Mouse (Mus musculus): Measurements from ENCODE around the gene Lmo3.

Lmo3 gene

DNA sequence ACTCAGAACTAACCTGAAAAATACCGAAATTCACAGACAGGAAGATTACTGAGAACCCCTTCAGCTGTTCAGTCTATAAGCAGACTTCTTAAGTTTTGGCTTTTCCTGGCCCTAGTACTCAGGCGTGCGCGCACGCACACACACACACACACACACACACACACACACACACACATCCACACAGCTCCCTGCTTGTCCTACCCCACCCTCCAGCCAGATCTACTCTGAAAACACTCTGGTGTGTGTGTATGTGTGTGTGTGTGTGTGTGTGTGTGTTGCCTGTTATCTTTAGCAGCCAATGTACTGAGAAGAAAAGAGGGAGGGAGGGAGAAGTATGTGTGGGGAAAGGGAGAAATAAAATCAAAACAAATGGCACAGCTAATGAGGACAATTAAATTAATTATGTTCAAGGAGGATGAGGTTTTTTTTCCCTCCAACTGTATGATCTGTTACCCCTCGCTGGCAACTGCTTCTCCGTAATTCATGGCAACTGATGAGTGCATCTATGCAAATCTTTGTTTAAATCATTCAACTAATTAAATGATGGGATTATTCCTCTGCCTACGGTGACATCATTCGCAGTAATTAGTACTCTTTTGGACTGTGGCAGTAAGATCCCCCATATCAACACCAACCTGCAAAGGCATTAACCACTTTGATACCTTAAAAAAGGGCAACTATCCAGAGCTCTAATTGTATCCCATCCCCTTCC lies 157.1 kb downstream of the Lmo3 start:
- DNase-seq (ENCODE audit: low read depth, low spot score): no peak

DNA sequence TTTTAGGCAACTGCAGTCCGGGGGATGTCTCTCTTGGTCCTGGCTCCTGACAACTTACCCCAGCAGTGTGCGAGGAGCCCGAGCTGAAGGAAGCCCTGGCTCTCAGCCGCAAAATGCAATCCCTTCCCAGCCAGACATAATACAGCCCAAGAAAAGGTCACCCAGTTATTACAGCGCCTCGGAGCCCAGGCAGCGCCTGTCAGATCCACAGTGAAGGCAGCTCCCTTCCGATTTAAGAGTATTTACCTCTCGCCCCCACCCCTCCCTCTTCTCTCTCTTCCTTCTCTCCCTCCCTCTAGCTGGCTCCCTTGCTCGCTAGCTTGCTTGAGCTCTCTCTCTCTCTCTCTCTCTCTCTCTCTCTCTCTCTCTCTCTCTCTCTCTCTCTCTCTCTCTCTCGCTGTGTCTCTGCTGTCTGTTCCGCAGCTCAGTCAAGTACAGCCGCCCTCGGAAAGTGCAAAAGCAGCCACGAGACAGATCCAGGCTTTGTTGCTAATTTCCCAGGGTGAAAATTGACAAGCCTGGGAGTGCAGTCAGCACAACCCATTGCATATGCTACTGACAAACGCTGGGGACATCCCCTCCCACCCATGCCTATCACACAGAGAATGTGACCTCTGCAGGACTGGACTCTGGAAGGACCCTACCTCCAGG lies 159.0 kb downstream of the Lmo3 start:
- DNase-seq (ENCODE audit: low read depth, low spot score): no peak

DNA sequence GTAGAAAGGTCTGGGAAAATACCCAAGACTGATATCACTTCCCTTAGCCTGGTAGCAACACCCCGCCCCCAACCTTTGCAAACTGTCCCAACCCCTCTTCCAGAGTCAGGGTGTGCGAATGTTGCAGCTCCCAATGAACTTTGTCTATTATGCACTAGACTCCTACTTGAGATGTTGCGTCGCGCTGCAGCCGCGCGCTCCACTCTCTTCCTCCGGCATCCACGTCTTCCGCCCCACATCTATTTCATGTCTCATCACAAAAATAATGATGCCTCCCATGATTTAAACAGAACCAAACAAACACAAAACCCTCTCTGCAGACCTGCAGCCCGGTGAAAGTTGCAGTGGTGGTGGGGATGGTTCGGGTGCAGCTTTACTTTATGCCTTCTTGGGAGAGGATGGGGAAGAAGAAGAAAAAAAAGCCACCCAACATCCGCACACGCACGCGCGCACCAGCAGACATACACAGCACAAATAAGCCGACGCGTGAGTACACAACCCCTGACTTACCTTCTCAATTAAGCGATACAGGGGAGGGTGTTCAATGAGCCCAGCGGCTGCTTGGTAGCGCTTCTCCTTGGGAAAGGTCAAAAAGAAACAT lies 159.7 kb downstream of the Lmo3 start:
- no peak for DNase-seq (ENCODE audit: low read depth, low spot score)

DNA sequence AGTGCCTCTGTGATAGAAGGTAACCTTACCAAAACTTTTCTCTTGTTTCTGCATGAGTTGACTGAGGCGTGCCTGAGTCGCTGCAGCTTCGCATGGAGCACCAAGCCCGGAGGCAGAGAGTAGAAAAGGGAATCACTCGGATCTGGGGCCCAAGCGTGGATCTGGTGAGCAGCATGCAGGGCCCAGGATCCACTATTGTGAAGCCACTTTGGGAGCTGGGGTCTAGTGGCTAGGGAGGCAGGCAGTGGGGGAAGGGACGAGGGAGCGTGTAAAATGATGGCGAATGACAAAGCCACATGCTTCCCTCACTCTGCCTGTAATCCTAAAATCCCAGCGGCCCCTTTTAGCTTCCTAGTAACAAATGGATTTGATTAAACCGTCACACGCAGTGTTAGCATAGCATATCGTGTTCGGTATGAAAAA lies 160.6 kb downstream of the Lmo3 start:
- no peak for DNase-seq (ENCODE audit: low read depth, low spot score)

DNA sequence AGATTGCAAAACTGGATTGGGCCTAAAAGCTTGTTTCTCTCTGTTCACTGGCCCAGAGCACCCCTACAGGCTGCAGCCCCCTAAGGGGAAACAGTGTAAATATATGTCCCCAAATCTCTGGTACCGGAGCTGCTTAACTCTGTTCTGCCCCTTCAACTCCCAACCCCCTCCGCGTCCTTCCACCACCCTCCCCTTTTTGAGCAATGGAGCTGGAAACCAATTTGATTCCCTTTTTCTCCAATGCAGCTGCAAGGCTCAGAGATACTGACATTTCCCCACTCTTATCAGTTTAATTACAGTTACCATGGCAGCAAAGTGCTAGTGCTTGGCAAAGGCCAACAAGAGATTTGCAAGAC lies 161.3 kb downstream of the Lmo3 start:
- DNase-seq (ENCODE audit: low read depth, low spot score): no peak

DNA sequence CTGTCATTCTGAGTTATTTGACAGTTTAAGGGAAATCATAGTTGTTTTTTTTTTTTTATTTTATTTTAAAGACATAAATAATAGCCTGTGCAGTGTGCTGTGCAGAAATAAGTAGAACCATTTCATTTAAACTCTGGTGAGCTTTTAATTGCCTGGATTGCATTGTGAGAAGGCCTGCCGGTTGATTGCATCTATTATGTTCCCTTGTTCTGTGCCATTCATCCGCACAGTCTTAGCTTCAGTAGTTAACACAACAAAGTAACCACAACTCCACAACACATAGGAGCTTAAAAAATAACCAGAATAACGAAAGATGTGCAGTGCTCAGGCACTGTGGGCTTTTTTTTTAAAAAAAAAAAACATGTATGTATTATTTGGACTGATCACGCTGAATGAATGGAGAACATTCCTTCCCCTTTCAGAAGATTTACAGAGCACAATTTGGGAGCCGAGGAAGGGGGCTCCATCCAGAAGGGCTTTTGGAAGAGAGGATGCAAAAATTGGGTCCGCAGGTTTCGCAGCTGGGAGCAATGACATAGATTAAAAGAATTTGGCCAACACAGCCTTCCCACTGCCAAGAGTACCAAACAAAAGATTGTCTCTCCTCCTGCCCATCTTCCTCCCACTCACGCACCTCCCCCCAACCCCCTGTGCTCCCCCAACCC lies 161.8 kb downstream of the Lmo3 start:
- no peak for DNase-seq (ENCODE audit: low read depth, low spot score)

DNA sequence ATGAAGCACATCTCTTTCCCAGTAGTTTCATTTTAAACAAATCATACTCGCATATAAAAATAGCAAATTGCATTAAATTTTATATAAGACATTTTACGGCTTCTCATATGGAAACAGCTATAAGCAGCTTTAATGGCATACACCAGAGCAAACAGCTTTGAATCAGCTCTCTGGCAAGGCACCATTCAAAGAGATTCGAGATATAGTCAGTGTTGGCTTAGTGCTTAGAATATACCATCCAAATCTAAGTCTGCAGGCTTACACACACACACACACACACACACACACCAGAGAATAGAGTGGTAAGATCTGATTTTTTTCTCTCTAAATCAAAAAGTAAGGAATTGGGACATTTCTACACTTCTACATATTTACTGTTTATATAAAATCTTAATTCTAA lies 169.7 kb downstream of the Lmo3 start:
- no peak for DNase-seq (ENCODE audit: low read depth, low spot score)

DNA sequence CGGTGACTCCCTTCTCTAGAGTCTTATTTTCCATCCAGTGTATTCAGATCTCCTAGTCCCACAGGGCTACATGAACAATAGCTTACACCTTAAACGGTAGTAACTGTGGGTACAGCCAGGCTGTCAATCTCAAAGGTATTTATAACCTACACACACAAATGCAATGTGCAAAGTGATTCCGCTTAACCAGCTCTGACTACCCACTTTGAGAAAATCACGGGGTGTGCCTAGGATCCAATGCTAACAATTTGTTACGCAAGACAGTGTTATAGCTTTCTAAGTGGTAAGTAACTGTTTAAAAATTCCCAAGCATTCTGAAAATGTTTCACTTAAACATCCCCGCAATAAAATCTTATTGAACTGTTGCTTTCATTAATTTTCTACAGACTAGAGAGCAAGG lies 179.7 kb downstream of the Lmo3 start:
- DNase-seq (ENCODE audit: low read depth, low spot score): no peak

DNA sequence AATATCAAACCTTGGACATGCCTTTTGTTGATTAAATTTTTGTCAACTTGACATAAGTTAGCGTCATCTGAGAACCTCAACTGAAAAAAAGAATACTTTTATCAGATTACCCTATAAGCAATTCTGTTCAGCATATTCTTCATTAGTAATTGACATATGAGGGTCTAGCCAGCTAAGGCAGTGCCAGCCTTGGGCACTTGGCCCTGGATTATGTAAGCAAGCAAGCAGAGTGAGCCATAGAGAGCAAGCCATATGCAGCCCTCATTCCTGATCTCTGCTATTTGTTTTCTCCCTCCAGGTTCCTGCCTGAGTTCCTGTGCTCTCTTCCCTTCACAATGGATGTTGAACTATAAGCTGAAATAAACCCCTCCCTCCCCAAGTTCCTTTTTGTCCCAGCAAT lies 182.9 kb downstream of the Lmo3 start:
- DNase-seq (ENCODE audit: low read depth, low spot score): no peak

DNA sequence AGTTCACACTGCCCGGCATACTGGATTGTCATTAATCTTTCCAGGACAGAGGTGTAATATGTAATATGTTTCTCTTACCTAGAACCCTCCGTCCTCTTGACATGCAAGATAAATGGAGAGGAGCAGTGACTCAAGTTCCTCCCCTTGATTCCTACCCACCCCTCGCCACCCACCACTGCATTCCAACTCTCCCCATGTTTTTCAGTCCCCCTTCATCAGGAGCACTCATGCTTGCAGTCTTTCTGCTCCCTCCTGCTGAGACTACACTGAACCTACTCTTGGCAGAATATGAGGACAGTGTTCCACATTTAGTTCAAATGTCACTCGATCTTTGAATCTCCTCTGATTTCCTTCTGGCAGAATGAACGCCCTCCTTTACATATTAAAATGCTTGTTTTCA lies 190.7 kb downstream of the Lmo3 start:
- DNase-seq (ENCODE audit: low read depth, low spot score): no peak

DNA sequence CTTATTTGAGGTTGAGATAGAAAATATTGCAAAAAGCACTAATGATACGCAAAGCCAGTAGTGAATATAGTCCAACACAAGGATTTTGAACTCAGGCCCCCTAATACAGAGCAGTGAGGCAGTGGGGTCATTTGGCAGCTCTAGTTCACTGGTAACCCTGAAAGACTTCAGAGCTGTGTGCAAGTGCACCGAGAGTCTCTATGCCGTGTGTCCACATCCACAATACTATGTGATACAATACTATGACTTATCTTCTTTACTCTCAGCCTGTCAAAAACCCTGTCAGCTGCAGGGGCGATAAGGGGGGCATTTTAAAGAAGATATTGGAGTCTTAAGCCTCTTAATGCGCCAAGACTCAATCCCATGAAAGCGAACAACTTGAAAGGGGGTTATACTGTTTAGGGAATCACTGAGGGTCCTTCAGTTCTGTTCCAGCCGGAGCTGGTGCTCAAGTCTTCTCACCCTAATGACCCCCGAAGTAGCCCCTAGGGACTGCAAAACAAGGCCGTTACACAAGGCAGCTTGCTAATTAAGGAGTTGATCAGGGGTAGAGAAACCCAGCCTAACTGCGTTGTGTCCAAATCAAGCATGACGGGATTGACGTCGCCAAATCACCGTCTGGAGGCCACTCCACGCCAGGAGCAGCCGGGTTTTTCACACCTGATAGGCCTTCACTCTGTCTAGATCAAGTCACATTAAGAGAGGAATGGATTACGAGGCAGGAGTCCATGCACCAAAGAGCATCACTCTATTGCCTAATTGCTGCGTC lies 193.4 kb downstream of the Lmo3 start:
- DNase-seq (ENCODE audit: low read depth, low spot score): no peak

DNA sequence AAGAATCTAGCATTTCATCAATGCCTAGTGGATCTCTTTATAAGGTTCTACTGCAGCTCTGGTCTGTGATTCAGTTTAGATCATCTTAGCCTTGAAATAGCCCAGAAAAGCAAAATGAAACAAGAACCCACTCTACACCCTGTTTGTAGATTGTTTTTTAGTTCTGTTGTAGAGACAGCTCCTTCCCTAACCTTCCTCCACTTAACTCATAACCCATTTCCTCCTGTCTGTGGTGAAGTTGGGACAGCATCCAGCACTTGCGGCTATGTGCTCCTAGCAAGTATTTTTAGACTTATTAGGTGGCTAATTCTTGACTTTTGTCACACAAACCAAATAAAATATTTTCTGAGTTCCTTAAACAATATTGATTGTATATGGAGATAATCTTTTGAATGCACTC lies 198.6 kb downstream of the Lmo3 start:
- no peak for DNase-seq (ENCODE audit: low read depth, low spot score)

DNA sequence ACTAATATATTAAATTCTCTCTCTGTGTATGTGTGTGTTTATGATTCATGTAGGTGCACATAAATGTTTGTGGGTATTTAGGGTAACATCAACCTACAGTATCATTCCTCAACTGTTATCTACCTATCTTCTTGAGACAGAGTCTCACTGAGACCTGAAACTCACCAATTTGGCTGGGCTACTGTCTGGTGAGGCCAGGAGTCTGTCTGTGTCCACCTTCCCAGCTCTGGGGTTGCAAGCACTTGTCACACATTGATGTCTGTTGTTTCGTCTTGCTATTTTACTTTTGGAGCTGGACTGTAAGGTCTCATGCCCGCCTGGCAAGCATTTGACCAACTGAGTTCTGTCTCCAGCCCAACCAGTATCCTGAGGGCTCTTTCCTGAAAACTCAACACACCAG lies 210.6 kb downstream of the Lmo3 start:
- no peak for DNase-seq (ENCODE audit: low read depth, low spot score)

DNA sequence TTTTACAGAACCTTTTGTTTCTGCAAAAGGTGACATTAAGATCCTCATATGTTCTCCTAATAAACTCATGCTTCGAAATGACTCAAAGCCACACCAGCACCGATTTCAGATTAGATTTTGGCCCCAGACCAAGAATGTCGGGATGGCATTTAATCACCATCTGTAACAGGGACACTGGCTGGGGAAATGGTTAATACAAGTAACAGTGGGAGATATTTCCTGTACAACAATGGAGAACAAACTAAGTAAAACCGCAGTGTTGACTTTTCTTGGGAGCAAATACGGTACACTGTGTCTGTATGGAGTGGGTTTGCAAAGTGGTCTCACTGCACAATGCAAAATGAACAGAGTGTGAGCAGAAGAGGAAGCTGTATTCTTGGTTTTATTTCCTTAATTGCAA lies 217.7 kb downstream of the Lmo3 start:
- no peak for DNase-seq (ENCODE audit: low read depth, low spot score)

DNA sequence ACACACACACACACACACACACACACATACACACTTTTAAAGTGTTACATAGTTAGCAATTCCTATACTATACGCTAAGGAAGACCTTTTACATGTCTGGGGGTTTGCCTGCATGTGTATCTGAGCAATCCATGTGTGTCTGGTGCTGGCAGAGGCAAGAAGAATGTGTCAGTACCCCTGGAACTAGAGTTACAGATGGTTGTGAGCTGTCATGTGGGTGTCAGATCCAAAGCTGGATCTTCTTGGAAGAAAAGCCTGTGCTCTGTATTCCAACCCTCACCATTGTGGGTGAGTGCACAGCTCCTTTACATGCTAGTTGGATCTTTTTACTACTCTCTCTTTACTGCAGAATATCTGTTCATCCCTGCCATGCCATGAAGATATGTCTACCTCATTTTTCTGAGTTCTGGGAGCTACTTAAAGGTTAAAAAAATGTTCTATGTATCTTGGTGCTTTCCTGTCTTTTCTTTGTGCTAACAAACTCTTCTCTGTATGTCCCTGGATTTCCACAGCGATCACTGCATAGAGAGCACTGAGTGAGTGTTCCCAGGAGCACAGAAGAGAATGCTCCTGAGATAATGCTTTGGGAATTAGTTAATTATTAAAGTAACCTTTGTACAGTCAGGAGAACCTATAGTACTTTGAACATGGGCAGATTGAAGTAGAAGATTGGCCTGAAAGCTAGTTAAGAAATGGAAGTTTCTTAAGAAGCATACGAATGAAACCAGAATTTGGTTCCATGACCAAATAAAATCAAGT lies 231.0 kb downstream of the Lmo3 start:
- DNase-seq (ENCODE audit: low read depth, low spot score): no peak

DNA sequence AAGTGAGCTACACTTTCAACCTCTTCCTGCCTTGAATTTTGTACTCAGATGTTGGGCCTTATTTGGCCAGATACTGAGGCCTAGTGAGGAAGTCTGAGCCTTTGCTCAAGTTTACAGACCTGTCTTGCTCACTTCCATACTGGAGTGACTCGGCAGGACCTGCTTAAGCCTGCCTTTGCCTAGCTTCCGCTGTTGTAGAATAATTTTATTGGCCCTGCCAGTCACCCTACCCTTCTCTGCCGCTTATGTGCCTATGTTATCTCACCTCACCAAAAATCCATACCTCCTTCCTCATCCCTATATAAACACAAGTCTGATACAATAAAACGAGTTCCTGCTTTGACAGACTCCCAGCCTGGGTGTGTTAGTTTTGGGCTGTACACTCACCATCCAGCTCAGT lies 235.2 kb downstream of the Lmo3 start:
- no peak for DNase-seq (ENCODE audit: low read depth, low spot score)

DNA sequence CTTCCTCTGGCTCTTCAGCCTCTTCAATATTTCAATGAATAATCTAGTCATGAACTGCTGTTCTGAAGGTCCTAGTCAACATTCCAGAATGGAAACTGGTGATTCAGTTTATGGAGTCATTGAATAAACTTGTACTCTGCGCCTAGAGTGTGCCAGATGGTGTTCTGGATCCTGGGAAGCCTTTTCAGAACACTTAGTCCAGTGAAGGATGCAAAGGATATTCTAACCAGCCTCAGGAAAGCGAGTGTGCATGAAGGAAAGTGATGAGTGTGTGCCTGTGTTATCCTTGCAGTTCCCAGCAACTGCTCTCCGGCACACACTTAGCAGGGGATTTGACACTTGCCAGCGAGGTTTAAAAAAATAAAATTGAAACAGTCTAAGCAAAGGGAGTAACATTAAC lies 245.9 kb downstream of the Lmo3 start:
- DNase-seq (ENCODE audit: low read depth, low spot score): no peak

DNA sequence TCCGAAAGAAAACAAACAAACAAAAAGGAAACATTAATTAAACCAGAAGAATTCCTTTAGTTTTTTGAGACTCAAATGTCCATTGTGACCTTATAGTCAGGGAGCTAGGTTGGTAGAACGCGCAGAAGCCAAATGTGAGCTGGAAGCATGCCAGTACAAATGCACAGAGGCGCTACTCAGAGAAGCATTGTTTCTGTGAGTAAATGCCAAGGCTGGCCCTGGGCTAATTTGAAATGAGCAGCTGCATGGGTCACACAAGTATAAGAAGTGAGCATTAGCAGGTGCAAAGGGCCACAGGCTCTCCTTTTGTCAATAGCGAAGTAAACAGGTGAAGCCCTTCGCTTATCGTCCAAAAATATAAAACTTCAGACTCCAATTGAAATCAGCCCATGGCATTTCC lies 247.8 kb downstream of the Lmo3 start:
- no peak for DNase-seq (ENCODE audit: low read depth, low spot score)

DNA sequence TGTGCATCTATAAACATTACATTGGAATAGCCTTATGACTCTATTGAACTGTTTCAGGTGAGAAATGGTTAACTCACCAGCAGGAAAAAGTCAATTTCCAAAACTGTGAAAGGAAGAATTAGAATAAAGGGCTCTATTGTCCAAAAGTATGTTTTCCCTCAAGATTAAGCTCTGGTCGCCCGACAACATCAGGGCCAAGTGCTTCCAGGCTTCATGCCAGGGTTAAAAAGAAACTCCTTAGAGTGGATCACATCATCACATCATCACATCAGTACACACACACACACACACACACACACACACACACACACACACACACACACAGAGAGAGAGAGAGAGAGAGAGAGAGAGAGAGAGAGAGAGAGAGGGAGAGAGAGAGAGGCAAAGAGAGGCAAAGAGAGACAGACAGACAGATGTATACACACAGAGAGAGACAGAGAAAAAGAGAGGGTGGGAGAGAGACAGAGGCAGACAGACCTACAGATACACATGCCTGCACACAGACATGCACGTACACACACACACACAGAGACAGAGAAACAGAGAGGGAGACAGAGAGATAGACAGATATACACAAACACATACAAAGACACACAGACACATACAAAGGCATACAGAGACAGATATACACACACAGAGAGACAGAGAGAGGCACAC lies 255.9 kb downstream of the Lmo3 start:
- DNase-seq (ENCODE audit: low read depth, low spot score): no peak

DNA sequence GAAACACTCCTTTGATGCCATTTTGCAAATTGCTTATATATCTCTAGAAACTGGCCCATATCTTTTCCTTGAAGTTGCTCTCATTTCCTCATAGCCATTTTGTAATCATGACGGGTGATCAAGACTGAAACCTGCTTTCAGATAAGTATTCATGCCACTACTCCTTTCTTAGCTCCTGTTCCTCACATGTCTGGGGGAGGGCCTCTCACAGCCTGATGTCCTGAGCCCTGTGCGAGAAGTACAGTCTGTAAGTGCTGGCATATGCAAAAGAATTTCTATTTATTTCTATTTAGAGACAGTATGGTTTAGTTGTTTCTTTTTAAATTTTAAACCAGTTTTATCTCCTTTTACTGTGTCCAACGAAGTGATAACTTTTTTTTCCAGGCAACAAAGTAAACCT lies 256.6 kb downstream of the Lmo3 start:
- DNase-seq (ENCODE audit: low read depth, low spot score): no peak

DNA sequence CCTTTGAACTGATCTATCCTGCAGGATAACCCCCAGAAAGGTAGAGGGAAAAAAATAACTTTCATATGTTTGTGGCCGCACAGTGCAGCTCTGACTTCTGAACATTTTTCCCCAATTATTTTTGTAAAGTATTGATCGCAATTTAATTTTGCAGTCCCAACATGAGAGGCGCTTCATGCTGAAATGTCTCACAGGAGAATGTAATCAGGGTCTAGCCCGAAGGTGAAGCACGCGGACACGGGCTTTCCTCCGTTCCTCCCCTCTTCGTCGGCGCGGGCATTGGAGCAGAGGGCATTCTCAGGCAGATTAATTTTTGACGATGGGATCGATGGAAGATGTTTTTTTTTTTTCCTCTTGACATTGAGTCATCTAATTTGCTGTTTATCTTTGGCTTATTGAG lies 258.4 kb downstream of the Lmo3 start:
- no peak for DNase-seq (ENCODE audit: low read depth, low spot score)

All from c-Kit-negative CD71-positive TER-119-positive erythroid progenitor cells, embryonic 14.5 days (primary cell).